ENCODE assay signal across 30 mouse cellular contexts in genomic region chr10:45686191-45686590, GRCm38 (mm10).
A peak's percentile ranks its signal among the peaks of the same experiment; 100 is the strongest.
DNase-seq lines count a peak whose midpoint lies in the region; ATAC-seq and TF ChIP-seq lines count a peak whose summit lies in the region.
"Had no signal": no experiment of that assay in that cellular context is flagged by ENCODE, and none has a peak within 500 bp of the region (broad histone marks: within the 10 kb centered on the region; RNA-seq: fewer than 3 reads in every experiment).

No protein-coding gene starts in this region.

- H3K36me3 ChIP-seq in forebrain, postnatal 0 days (ENCODE audit: insufficient read depth): no peaks in the 10 kb centered on the region
- H3K36me3 ChIP-seq in forebrain, embryonic 16.5 days (ENCODE audit: control insufficient read depth, insufficient read depth): no peaks in the 10 kb centered on the region
- no peaks in the 10 kb centered on the region for H3K36me3 ChIP-seq in midbrain, embryonic 12.5 days
- no peaks in the 10 kb centered on the region for H3K36me3 ChIP-seq in midbrain, embryonic 15.5 days (replicated peaks)
- H3K36me3 ChIP-seq in liver, embryonic 12.5 days: peaks cover 11% of the 10 kb centered on the region
- H3K36me3 ChIP-seq: hindbrain, embryonic 15.5 days; neural tube, embryonic 15.5 days had no signal

- TF ChIP-seq CTCF in forebrain, postnatal 0 days (IDR thresholded peaks at IDR 0.05; ENCODE audit: low read depth): no peak

- H3K9ac ChIP-seq in forebrain, postnatal 0 days: no peak overlapping the region
- H3K9ac ChIP-seq in forebrain, embryonic 16.5 days (replicated peaks; ENCODE audit: low read depth, low read length): no peak overlapping the region
- no peak overlapping the region for H3K9ac ChIP-seq in midbrain, embryonic 12.5 days (replicated peaks)
- H3K9ac ChIP-seq in midbrain, embryonic 15.5 days: no peak overlapping the region
- H3K9ac ChIP-seq in liver, embryonic 12.5 days: no peak overlapping the region
- H3K9ac ChIP-seq: forebrain, embryonic 12.5 days; heart, embryonic 12.5 days; hindbrain, embryonic 15.5 days; limb, embryonic 12.5 days; lung, embryonic 15.5 days; neural tube, embryonic 15.5 days had no signal

- H3K27me3 ChIP-seq in forebrain, postnatal 0 days (ENCODE audit: insufficient read depth, low read length): no peaks in the 10 kb centered on the region
- no peaks in the 10 kb centered on the region for H3K27me3 ChIP-seq in forebrain, embryonic 16.5 days (replicated peaks; ENCODE audit: control insufficient read depth, insufficient read depth, low read length)
- H3K27me3 ChIP-seq in midbrain, embryonic 12.5 days: no peaks in the 10 kb centered on the region
- no peaks in the 10 kb centered on the region for H3K27me3 ChIP-seq in midbrain, embryonic 15.5 days (replicated peaks)
- no peaks in the 10 kb centered on the region for H3K27me3 ChIP-seq in liver, embryonic 12.5 days (replicated peaks)
- H3K27me3 ChIP-seq: CH12.LX; forebrain, embryonic 12.5 days; heart, embryonic 12.5 days; hindbrain, embryonic 15.5 days; limb, embryonic 12.5 days; lung, embryonic 15.5 days; neural tube, embryonic 15.5 days had no signal

- H3K4me1 ChIP-seq in forebrain, postnatal 0 days (ENCODE audit: insufficient read depth): no peaks in the 10 kb centered on the region
- peaks cover 7% of the 10 kb centered on the region for H3K4me1 ChIP-seq in forebrain, embryonic 16.5 days (replicated peaks; ENCODE audit: control insufficient read depth, insufficient read depth, low read length)
- H3K4me1 ChIP-seq in midbrain, embryonic 12.5 days: no peaks in the 10 kb centered on the region
- H3K4me1 ChIP-seq in midbrain, embryonic 15.5 days: no peaks in the 10 kb centered on the region
- no peaks in the 10 kb centered on the region for H3K4me1 ChIP-seq in liver, embryonic 12.5 days
- H3K4me1 ChIP-seq: forebrain, embryonic 12.5 days; heart, embryonic 12.5 days; hindbrain, embryonic 15.5 days; limb, embryonic 12.5 days; lung, embryonic 15.5 days; neural tube, embryonic 15.5 days had no signal

- ATAC-seq in forebrain, postnatal 0 days: peak; percentile 51
- no peak for ATAC-seq in forebrain, embryonic 16.5 days
- 0 out of 2 replicates have a peak, but pooled peaks have one; percentile 47 for ATAC-seq in midbrain, embryonic 12.5 days (ENCODE audit: low FRiP score, low read depth)
- no peak for ATAC-seq in midbrain, embryonic 15.5 days (replicated peaks)
- no peak for ATAC-seq in liver, embryonic 12.5 days
- ATAC-seq: inflammation-experienced regulatory T-cells, adult 6 months had no signal

- no peak overlapping the region for H3K27ac ChIP-seq in forebrain, postnatal 0 days (ENCODE audit: low read depth, low read length)
- no peak overlapping the region for H3K27ac ChIP-seq in forebrain, embryonic 16.5 days (ENCODE audit: low read length)
- no peak overlapping the region for H3K27ac ChIP-seq in midbrain, embryonic 12.5 days (replicated peaks)
- no peak overlapping the region for H3K27ac ChIP-seq in midbrain, embryonic 15.5 days
- no peak overlapping the region for H3K27ac ChIP-seq in liver, embryonic 12.5 days
- H3K27ac ChIP-seq: forebrain, embryonic 12.5 days; heart, adult 2 months; hindbrain, embryonic 15.5 days; left cerebral cortex, adult 2 months; limb, embryonic 12.5 days; lung, embryonic 15.5 days; neural tube, embryonic 15.5 days; stomach, postnatal 0 days had no signal

- 82% methylated on average over 1 of the region's 1 CpGs for WGBS in forebrain, postnatal 0 days
- WGBS in forebrain, embryonic 16.5 days: 74% methylated on average over 1 of the region's 1 CpGs
- WGBS in midbrain, embryonic 12.5 days: 82% methylated on average over 1 of the region's 1 CpGs
- WGBS in midbrain, embryonic 15.5 days: 76% methylated on average over 1 of the region's 1 CpGs
- WGBS in liver, embryonic 12.5 days (ENCODE audit: insufficient replicate concordance): 85% methylated on average over 1 of the region's 1 CpGs

- H3K4me3 ChIP-seq in forebrain, postnatal 0 days (ENCODE audit: low read depth, low read length): no peak overlapping the region
- no peak overlapping the region for H3K4me3 ChIP-seq in forebrain, embryonic 16.5 days (replicated peaks; ENCODE audit: low read length)
- no peak overlapping the region for H3K4me3 ChIP-seq in midbrain, embryonic 12.5 days
- H3K4me3 ChIP-seq in midbrain, embryonic 15.5 days: no peak overlapping the region
- H3K4me3 ChIP-seq in liver, embryonic 12.5 days: no peak overlapping the region
- H3K4me3 ChIP-seq: forebrain, embryonic 12.5 days; heart, adult 2 months; heart, embryonic 12.5 days; hindbrain, embryonic 15.5 days; left cerebral cortex, adult 2 months; limb, embryonic 12.5 days; lung, embryonic 15.5 days; neural tube, embryonic 15.5 days had no signal

- H3K4me2 ChIP-seq in forebrain, postnatal 0 days (ENCODE audit: low read depth): no peak overlapping the region
- no peak overlapping the region for H3K4me2 ChIP-seq in forebrain, embryonic 16.5 days (ENCODE audit: low read length)
- H3K4me2 ChIP-seq in midbrain, embryonic 12.5 days (replicated peaks): no peak overlapping the region
- H3K4me2 ChIP-seq in midbrain, embryonic 15.5 days: no peak overlapping the region
- no peak overlapping the region for H3K4me2 ChIP-seq in liver, embryonic 12.5 days
- H3K4me2 ChIP-seq: forebrain, embryonic 12.5 days; heart, embryonic 12.5 days; hindbrain, embryonic 15.5 days; limb, embryonic 12.5 days; lung, embryonic 15.5 days; midbrain, embryonic 11.5 days; neural tube, embryonic 15.5 days had no signal

- DNase-seq in forebrain, postnatal 0 days: no peak
- peak; percentile 6 for DNase-seq in ZHBTc4 (ENCODE audit: low read depth, low spot score)
- no peak for DNase-seq in frontal cortex, postnatal 14 days (ENCODE audit: low spot score in 2 of 2)
- DNase-seq: adrenal gland, postnatal 25 days; cerebellum, adult 8-10 months; cerebellum, postnatal 25 days; gastrocnemius, postnatal 36 days; heart, adult 2 months; heart, postnatal 4 days; kidney, adult 11 months; kidney, postnatal 14 days; right cerebral cortex, postnatal 25 days; thymus, adult 18-20 months; thymus, postnatal 25 days had no signal

- no peaks in the 10 kb centered on the region for H3K9me3 ChIP-seq in forebrain, postnatal 0 days (ENCODE audit: low read length)
- no peaks in the 10 kb centered on the region for H3K9me3 ChIP-seq in forebrain, embryonic 16.5 days (ENCODE audit: control insufficient read depth, low read length)
- no peaks in the 10 kb centered on the region for H3K9me3 ChIP-seq in midbrain, embryonic 12.5 days
- H3K9me3 ChIP-seq in midbrain, embryonic 15.5 days: no peaks in the 10 kb centered on the region
- H3K9me3 ChIP-seq in liver, embryonic 12.5 days (replicated peaks): no peaks in the 10 kb centered on the region
- H3K9me3 ChIP-seq: forebrain, embryonic 12.5 days; G1E; heart, embryonic 12.5 days; hindbrain, embryonic 15.5 days; limb, embryonic 12.5 days; lung, embryonic 15.5 days; neural tube, embryonic 15.5 days had no signal

Comparison
In these comparisons a context has a peak if more than half of its experiments do, and no peak if none do; other contexts are left out.
1. ATAC-seq: peak in forebrain, postnatal 0 days (single experiment) and midbrain, embryonic 12.5 days (single experiment); none in forebrain, embryonic 16.5 days (single experiment), midbrain, embryonic 15.5 days (single experiment) and liver, embryonic 12.5 days (single experiment).